Mouse (Mus musculus) liver (tissue): ENCODE data around the gene Unc5b.

Experiments
- DNase-seq: peaks from one replicate; pipeline ENCODE4 v3.0.0-alpha.2; 2020; ENCODE audit warnings: mixed read lengths

Unc5b gene

DNA sequence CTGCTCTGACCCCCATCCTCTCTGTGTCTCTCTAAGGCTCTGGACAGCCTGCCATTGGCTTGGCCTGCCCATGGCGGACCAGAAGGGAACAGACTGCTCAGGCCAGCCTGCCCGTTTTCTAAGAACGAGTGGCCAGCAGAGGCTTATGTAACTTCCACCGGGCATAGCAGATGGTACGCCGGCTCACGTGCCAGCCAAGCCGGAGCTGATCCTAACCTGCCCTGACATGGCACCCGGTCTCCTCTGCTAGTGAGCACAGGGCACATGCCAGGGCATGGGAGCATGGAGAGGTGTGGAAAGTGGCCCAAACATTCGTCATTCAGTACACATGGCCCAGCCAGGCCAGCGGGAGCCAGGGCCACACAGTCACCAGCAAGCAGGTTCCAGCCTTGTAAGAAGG lies 10.8 kb downstream of the Unc5b start:
- DNase-seq, result no peak

DNA sequence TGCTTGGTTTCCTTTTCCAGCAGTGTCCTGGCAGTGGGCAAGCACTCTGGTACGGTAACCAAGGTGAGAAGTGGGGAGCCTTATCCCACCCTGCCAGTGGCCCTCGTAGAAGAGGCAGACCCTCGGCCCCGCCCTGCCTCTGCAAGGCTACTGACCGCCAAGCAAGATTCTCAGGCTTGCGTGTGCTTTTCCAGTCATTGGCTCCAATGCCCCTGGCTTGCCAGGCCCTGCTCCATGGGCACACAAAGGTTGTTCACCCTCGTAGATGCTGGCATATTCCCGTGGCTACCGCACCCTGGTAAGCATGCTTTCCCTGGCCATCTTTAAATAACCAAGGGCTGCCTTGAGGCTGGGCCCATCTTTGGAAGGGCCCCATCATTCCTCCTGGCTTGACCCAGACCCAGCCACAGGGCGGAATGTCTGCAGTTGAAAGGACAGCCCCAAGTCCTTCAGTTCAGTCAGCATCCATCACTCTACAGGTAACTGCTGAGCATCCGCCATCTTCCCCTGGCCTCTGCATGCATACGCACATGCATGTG lies 11.7 kb downstream of the Unc5b start:
- no peak for DNase-seq

DNA sequence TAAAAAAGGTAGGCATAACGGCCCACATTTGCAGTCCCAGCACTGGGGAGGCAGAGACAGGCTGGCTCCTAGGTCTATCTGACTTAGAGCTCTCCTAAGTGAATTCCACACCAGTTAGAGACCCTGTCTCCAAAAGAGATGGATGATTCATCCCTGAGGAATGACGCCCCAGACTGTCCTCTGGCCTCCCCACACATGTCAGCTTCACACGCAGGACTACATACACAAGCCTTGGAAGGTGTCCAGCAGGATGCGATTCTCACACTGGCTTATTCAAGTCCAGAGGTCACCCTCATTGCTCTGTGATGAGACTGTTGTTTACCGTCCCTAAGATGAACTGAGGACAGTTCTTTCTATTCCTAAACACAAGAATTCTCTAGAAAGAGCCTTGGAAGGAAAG lies 12.2 kb downstream of the Unc5b start:
- DNase-seq, result no peak

DNA sequence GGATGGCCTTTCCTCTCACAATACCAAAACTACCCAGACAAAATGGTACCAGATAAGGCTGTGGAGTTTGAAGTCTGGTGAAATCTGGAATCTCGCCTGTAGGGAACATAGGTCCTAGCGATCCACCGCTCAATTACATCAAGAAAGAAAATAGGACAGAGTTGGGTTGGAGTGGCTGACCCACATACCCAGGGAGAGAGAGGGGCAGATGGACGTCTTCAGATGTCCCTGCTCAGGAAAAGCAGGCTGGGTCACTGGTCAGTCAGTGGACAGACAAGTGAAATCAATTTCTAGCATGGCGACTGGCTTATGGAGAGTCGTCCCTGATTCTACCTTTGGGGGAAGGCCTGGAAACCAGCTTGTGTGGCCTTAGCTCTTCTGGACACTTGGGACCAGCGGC lies 12.7 kb downstream of the Unc5b start:
- DNase-seq, result no peak

DNA sequence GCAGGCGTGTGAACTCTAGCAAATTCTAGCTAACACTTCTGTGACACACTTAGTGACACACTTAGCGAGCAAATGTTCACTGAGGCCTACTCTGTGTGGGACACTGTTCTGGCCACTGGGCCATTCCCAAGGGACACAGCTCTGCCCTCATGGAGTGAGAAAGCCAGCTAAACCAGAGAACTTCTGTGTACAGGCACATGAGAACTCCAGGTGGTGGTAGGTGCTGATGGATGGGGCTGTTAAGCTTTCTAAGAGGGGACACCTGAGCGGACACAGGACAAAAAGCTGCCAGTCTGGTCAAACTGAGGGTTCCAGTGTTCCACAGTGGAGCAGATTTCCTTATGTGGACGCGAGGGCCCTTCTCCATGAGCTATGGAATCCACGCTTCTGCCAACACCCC lies 13.5 kb downstream of the Unc5b start:
- no peak for DNase-seq

DNA sequence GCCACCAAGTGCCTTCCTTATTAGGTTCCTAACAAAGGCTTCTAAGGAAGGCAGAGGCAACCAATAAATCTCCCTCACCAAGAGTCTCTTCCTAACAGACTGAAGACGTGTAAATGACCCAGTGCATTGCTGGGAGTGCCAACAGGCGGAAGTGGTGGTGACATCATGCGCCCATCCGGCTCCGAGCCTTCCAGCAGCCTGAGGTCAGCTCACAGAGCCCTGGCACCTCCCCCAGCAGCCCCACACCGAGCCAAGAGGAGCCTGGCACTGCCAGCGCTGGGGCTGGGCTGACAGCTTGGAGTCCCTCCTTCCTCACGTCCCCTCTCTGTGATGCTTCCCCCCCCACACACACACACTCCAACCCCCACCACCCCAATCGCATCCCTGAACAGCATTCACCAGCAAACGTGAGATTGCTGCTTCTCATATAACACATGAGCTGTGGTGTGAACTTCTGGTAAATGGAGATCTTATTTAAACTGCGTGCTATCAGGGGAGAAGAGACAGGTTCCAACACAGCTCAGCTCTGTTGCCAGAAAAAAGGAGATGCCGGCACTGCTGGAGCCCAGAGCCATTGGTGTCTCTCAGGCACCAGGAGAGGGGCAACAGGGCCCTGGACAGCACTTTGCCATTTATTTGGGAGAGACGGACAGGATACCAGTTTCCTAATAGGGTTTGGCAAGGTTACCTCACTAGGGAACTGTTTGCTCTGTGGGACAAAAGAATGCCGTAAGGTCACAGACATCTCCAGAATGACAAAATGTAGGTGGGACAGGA lies 14.3 kb downstream of the Unc5b start:
- DNase-seq, result peak; percentile 32

DNA sequence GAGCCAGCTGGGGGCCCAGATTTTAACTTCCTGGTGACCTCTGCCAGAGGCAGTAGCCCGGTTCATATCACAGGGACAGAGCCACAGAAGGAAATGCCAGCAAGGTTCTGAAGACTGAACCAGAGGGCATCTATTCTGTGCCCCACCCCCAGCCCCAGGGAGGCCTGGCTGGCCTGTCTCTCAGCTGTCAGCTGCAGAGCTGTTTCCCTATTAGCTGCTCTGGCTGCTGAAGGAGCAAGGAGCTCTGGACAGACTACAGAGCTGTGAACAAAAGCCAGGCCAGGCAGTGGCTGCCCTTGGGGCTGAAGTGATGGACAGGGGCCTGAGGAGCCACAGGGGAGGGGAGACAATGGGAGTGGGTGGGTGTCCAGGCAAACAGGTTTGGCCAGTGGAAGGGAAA lies 15.5 kb downstream of the Unc5b start:
- DNase-seq, result no peak

DNA sequence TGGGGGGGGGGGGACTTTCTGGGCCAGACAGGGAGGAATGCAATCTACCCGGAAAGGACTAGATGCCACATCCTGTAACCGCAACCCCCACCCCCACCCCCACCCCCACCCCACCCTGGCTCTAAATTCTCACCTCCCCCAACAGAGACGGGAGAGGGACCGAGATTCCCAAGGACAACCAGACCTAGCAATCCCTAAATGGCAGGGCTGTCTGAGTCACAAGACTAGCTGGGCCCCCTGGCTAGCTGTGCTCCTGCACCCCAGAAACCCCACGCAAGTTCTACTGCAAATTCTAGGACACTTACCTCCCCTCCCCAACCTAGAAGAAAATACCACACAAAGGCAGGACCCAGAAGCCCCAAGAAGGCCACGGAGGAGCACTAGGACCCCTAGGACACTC lies 16.3 kb downstream of the Unc5b start:
- DNase-seq, result no peak

DNA sequence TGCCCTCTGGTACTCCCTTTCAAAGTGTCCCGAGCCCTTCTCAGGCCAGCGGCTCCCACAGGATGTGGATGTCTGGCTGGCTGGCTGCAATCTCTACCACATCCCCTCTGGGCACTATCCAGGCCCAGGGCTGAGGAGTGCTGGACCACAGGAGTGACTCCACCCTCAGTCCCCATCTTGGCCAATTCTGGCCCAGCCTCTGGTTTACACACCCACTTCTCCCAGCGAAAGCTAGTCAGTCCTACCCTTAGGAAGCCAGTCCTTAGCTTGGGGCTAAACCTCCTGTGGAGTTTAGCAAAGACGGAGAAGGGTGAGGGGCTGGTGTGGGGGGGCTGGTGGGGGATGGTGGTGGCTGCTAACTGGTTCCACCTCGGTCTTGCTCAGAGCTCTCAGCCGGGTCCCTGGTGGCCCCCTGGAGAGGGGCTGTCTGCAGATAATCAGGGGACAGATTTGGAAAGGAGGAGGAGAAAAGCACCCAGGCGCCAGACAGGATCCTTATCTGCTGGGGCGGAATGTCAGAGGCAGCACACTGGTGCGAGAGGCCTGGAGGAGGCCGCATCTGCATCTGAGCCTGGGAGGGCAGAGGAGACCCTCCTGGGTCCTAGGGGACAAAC lies 16.8 kb downstream of the Unc5b start:
- DNase-seq, result peak; percentile 19

DNA sequence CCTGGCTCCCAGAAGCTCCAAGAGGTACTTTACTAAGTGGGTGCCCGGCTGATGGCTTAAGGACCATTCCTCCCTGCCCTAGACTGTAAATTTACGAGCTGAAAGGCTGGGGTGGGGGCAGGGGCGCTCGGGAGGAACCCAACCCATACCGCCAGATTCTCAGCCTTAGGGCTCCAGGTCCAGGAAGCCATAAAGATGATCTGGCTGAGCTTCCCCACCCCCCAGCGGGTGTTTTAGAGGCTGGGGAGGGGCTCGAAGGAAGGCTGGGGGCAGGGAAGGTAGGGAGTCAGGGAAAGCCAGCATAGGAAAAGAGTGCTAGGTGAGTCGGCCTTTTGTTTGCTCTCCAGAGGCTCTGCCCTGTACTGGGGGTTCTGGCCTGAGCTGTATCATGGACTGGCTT lies 17.8 kb downstream of the Unc5b start:
- no peak for DNase-seq

DNA sequence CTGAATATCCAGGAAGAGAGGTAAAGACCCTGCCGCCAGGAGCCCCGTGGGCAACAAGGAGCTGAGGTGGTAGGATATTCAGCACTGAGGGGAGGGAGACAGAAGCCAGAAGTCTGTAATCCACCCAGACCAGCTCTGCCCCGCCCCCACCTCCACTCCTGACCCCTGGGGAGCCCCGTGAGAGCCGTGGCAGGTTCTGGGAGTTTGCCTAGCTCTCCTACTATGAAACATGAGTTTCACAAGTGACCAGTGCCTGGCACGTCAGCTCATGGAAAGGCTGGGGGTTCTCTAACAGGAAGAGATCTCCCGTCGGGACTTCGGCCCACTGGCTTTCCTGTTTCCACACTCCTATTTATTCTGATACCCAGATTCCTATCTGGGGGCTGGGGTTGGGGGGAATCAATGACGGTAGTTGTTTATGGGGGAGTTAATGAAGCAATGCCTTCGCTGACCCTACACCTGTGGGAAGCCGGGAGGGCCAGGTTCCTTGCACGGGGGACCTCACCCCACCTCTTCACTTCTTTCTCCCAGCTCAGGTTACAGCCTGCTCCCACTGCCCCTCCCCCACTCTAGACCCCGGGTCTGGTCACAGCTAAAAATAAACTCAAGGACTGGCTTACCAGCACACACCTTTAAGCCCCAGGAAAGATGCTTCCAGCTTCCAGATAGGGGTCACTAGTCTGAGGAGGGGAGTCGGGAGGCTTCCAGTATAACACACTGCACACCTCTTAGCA lies 19.4 kb downstream of the Unc5b start:
- DNase-seq, result no peak

DNA sequence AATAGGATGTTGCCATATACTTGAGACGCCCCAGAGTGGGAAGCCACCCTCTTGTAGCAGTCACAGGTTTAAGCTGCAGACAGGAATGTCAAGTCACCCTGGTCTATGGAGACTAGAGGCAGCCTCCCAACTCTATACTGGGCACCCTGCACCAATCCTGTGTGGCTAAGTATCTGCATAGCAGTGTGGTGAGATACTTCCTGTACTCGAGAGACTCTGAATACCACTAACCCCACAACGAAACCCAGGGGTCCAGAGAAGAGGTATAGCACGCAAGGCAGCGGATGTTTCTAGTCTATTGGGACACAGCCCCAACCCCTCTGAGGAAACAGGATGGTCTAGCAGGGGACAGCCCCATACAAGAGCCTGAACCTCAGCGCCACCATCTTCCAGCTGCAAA lies 22.9 kb downstream of the Unc5b start:
- no peak for DNase-seq

DNA sequence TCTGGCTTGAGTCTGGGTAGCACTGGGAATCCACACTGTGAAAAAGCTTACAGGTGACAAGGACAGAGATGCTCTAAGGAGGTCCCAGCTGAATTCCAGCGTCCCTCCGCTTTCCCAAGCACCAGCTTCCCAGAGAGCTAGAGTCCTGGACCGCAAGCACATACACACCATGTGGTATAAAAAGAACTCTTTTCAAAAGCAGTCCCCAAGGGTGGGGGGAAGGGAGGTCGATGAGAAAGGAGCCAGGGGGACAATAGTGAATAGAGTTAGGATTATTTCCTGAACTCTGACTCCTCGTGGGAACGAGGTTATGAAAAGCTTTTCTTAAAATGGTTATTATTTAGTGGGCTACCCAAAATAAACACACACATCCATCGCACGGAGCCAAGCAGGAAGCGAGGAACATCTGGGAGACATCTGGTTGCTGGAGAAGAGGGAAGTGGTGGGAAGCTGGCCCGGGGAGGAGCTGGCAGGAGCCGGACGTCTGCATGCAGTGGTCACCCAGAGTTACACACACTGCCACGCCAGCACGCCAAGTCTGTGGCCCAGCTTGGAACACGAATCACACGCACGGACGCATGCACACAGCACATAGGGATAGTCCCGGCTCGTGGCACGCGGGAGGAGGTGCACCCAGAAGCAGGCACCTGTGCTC lies 23.7 kb downstream of the Unc5b start:
- no peak for DNase-seq

DNA sequence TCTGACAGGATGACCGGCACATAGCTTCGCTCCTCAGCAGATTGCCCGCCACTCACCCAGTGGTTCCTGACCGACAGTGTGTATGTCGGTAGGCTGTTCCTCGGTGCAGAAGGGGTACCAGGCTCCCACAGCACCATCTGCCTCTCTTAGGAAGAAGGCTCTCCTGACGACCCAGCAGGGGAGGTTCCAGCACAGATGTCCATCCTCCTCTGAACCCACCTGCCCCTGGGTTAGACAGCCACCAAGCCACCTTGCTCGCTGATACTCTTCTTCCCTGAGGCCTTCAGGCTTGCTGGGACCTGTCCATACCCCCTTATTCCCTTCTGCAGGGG lies 25.2 kb downstream of the Unc5b start:
- no peak for DNase-seq

DNA sequence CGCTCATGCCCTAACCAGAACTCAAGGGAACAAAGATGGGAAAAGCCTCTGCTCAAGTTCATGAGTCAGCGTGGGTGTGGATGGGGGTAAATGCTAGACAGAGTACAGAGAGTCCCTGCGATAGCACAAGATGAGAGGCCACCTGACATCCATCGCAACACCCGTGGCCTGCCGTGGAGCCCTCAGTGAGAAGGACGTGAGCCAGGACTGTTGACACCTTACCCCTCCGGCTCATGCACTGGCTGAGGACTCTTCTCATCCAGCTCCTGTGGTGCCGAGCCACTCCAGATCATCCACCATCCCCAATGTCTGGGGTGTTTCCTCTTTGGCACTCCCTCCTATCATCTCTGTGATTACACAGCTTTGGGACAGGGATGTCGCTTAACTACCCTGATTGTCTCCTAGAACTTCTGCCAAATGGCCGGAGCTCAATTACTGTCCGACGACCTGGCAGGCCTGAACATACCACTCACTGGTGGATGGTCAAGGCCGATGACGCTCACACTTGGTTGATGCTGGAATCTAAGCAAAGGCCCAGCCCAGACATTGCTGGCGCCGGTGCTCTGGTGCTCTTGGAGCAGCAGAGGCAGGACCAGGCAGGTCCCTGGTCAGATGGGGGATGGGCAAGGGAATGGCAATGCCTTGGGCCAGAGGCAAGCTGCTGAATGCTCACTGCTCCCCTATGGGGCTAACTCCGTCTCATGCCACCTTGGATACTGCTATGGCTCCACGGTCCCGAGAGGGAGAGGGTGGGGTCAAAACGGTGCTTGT lies 25.8 kb downstream of the Unc5b start:
- DNase-seq, result no peak

DNA sequence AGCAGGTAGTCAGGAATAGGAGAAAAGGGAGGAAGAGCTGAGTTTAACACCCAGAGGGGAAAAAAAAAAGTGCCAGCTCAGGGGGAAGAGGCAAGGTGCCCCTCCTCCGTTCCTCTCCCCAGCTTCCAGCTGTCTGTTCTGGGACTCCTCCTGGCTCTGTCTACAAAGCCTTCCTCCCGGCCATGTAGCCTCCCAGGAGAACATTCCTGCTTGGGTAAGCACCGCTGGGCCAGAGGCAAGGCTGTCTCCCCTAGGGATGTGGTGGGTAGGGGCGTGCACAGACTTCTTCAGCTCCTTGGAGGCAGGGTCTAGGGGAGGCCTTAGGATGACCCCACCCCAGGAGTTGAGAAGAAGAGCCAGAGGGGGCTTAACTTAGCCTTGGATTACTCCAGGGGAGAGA lies 26.5 kb downstream of the Unc5b start:
- DNase-seq, result no peak

DNA sequence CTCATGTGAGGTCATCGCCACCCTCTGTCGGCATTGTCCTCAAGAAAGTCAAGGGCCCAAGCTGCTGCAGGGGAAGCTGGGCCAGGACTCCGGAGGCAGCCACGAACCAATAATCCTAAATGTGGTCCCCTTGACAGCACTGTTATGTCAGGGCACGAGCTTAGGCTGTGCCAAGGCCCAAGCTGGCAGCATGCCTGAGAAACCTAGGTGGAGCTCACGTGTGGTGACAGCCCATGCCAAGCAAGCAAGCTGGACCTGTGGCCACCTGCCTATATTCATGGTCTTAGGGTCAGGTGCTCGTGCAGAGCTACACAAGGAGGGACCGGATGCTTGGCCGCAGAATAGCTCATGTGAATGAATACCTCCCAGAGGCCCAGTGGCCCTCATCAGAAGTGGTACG lies 27.4 kb downstream of the Unc5b start:
- no peak for DNase-seq

DNA sequence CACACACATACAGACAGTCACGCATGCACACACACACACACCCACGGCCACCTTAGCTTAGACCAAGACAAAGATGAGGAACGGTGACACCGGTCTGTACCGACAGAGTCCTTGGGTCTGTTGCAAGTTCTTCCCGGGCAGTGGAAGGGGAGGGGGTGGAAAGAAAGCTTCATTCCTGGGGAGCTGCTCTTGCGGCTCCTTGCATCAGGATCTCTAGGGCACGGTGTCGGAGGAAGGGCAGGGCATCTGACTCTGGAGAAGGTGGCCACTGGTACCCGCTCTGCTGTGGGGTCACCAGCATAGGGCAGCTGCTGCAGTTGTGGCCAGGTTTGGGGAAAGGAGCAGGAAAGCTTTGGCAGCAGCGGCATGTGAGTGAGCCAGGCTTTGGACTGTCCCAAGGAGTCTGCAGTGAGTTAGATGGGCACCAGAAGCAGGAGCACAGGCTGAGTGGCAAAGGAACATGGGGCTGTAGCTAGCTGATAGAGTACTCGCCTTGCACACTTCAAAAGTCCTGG lies 29.4 kb downstream of the Unc5b start:
- no peak for DNase-seq

DNA sequence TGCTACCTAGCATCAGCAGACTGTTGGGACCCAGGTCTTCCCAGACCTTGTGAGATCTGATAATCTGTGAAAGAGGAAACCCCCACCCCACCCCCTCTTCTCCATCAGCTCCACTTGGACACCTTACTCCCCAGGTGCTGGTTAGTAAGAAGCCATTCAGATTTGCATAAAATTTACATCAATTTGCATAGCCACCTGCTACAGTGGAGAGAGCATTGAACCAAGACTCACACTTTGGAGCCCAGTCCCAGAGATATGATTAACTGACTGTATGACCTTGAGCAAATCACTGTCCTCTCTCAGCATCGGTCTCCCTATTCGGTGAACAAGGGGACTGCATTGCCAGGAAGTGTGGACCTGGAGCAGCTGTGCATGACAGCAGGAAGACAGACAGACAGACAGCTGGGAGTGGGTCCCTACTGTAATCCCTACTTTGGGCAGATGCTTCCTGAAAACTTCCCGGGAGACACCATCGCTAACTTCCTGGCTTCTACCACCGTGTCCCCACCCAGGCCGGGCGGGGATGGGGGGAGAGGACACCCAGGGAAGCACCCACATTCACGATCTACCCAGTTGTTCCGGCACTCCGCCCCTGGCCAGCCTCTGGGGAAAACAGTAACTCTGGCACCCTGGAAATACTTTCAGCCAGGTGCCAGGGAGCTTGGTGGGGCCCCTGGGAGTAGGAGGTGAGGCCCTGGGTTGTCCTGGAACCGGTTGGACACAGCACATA lies 30.0 kb downstream of the Unc5b start:
- no peak for DNase-seq

DNA sequence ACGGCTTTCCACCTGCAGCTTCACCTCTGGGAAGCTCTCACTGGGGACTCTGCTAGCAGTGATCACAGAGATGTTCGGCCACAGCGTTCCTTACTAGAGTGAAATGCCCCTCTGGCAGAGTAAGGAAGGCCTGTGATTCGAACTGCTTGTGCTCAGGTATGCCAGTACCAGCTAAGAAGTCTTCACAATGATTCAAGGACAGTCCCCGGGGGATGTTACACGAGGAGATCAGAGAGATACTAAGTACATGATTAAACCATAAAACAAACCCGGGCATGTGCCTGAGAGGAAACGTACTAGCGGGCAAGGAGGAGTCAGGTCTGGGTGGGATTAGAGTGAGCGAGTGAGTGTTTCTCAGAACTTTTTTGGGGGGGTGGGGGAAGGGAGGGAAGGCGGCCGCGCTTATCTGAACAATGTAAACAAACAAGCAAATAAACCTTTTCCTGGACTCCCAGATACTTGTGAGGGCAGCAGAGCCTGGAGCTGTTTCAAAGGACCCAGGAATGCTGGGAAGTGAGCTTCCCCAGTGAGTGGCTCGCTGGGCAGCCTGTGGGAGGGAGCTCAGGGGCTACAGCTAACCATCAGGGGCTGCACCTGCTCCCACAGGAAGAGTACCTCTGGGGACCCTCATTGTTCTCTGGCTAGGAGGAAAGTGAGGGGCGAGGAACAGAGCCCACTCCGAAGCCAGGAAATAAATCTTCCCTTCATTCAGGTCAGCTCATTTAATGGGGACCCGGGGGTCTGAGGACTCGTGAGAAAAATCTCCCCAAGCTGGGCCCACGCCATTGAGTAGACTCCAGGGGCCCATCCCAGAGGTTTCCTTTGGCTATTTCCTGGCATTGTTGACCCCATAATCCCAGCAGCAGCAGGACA lies 30.9 kb downstream of the Unc5b start:
- DNase-seq, result no peak
